Comparison of ENCODE assay signal across 13 mouse cellular contexts in the genomic region with DNA sequence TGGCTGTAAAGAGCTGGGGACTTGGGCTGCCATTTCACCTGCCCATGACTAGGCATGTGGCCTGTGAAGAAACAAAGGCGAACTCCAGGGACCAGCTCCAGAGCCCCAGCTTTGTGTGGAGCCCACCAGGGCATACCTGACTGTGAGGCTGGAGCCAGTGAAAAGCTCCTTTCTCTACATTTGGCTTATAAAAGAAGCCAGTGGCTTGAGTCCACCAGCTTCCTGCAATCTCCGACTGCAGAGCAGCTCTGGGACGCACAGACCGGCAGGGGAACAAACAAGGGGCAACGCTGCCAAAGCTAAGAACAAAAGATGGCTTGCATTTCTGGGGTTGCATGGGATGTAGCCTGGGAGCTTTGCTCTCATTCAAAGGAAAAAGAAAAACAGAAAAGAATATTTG.
DNase-seq lines count a peak whose midpoint lies in the region; ATAC-seq lines count a peak whose summit lies in the region.
"Had no signal": no experiment of that assay in that cellular context is flagged by ENCODE, and none has a peak within 500 bp of the region (broad histone marks: within the 10 kb centered on the region; RNA-seq: fewer than 3 reads in every experiment).

No protein-coding gene starts in this region.

- ATAC-seq in forebrain, embryonic 14.5 days, result no peak
- ATAC-seq in forebrain, embryonic 12.5 days (ENCODE audit: low FRiP score), result no peak
- ATAC-seq in midbrain, embryonic 14.5 days (ENCODE audit: low FRiP score, low TSS enrichment), result no peak
- ATAC-seq in midbrain, embryonic 11.5 days (ENCODE audit: low FRiP score), result no peak

- H3K27ac ChIP-seq in forebrain, embryonic 14.5 days (ENCODE audit: low read depth, low read length), result no peak overlapping the region
- no peak overlapping the region for H3K27ac ChIP-seq in forebrain, embryonic 12.5 days
- no peak overlapping the region for H3K27ac ChIP-seq in midbrain, embryonic 14.5 days (replicated peaks; ENCODE audit: low read depth, low read length)
- H3K27ac ChIP-seq in midbrain, embryonic 11.5 days (ENCODE audit: low read depth, low read length), result no peak overlapping the region
- H3K27ac ChIP-seq: embryonic facial prominence, embryonic 10.5 days had no signal

- peak; percentile 39 for DNase-seq in forebrain, embryonic 14.5 days (ENCODE audit: low spot score)
- DNase-seq in midbrain, embryonic 14.5 days, result peak; percentile 41
- DNase-seq in midbrain, embryonic 11.5 days (ENCODE audit: low spot score, missing footprints), result no peak
- peak; percentile 58 to 77 for DNase-seq in layer of hippocampus, adult 8-10 months (ENCODE audit: low spot score in 2 of 2)
- DNase-seq in right cerebral cortex, postnatal 14 days, result peak; percentile 11
- no peak for DNase-seq in adrenal gland, adult (ENCODE audit: inconsistent age in 2 of 2, low spot score in 1 of 2)
- no peak for DNase-seq in gastrocnemius, adult 18-20 months (ENCODE audit: low spot score)
- DNase-seq: kidney, adult 2 months; lung, postnatal 10 days; thymus, adult 2 months had no signal

- H3K4me2 ChIP-seq in forebrain, embryonic 14.5 days (ENCODE audit: low read length), result no peak overlapping the region
- no peak overlapping the region for H3K4me2 ChIP-seq in forebrain, embryonic 12.5 days
- H3K4me2 ChIP-seq in midbrain, embryonic 14.5 days (ENCODE audit: low read length), result no peak overlapping the region
- no peak overlapping the region for H3K4me2 ChIP-seq in midbrain, embryonic 11.5 days
- H3K4me2 ChIP-seq: liver, embryonic 11.5 days had no signal

- H3K4me3 ChIP-seq in forebrain, embryonic 14.5 days (ENCODE audit: low read depth, low read length), result no peak overlapping the region
- no peak overlapping the region for H3K4me3 ChIP-seq in forebrain, embryonic 12.5 days (replicated peaks)
- H3K4me3 ChIP-seq in midbrain, embryonic 14.5 days (replicated peaks; ENCODE audit: low read depth, low read length), result no peak overlapping the region
- no peak overlapping the region for H3K4me3 ChIP-seq in midbrain, embryonic 11.5 days (ENCODE audit: low read depth, low read length)
- H3K4me3 ChIP-seq: embryonic facial prominence, embryonic 10.5 days had no signal

- 45% methylated on average over 5 of the region's 5 CpGs for WGBS in forebrain, embryonic 14.5 days
- 57% methylated on average over 5 of the region's 5 CpGs for WGBS in forebrain, embryonic 12.5 days
- 38% methylated on average over 5 of the region's 5 CpGs for WGBS in midbrain, embryonic 14.5 days
- WGBS in midbrain, embryonic 11.5 days, result 66% methylated on average over 5 of the region's 5 CpGs

- H3K9ac ChIP-seq in forebrain, embryonic 14.5 days (ENCODE audit: low read length), result no peak overlapping the region
- H3K9ac ChIP-seq in forebrain, embryonic 12.5 days, result no peak overlapping the region
- H3K9ac ChIP-seq in midbrain, embryonic 14.5 days (replicated peaks; ENCODE audit: low read length), result no peak overlapping the region
- H3K9ac ChIP-seq in midbrain, embryonic 11.5 days (ENCODE audit: low read length), result no peak overlapping the region

- no peaks in the 10 kb centered on the region for H3K9me3 ChIP-seq in forebrain, embryonic 14.5 days (replicated peaks; ENCODE audit: control insufficient read depth, low read length)
- H3K9me3 ChIP-seq in forebrain, embryonic 12.5 days, result no peaks in the 10 kb centered on the region
- no peaks in the 10 kb centered on the region for H3K9me3 ChIP-seq in midbrain, embryonic 14.5 days (ENCODE audit: control insufficient read depth, low read length)
- H3K9me3 ChIP-seq in midbrain, embryonic 11.5 days (ENCODE audit: control insufficient read depth, low read length), result no peaks in the 10 kb centered on the region
- H3K9me3 ChIP-seq: embryonic facial prominence, embryonic 10.5 days had no signal

- no peaks in the 10 kb centered on the region for H3K36me3 ChIP-seq in forebrain, embryonic 14.5 days (ENCODE audit: control insufficient read depth, insufficient read depth, low read length)
- H3K36me3 ChIP-seq in forebrain, embryonic 12.5 days (replicated peaks), result no peaks in the 10 kb centered on the region
- no peaks in the 10 kb centered on the region for H3K36me3 ChIP-seq in midbrain, embryonic 14.5 days (ENCODE audit: control insufficient read depth, insufficient read depth, low read length)
- H3K36me3 ChIP-seq in midbrain, embryonic 11.5 days (ENCODE audit: control insufficient read depth, insufficient read depth, low read length), result no peaks in the 10 kb centered on the region
- H3K36me3 ChIP-seq: embryonic facial prominence, embryonic 10.5 days had no signal

- H3K4me1 ChIP-seq in forebrain, embryonic 14.5 days (ENCODE audit: control insufficient read depth, insufficient read depth, low read length), result peaks cover 6% of the 10 kb centered on the region
- H3K4me1 ChIP-seq in forebrain, embryonic 12.5 days, result peaks cover 8% of the 10 kb centered on the region; the same call in 1 of the 2 replicates
- H3K4me1 ChIP-seq in midbrain, embryonic 14.5 days (ENCODE audit: control insufficient read depth, insufficient read depth, low read length), result 0 out of 2 replicates have a peak, but pooled peaks cover 5% of the 10 kb centered on the region
- H3K4me1 ChIP-seq in midbrain, embryonic 11.5 days (ENCODE audit: control insufficient read depth, insufficient read depth, low read length), result no peaks in the 10 kb centered on the region
- H3K4me1 ChIP-seq: embryonic facial prominence, embryonic 10.5 days had no signal

- no peaks in the 10 kb centered on the region for H3K27me3 ChIP-seq in forebrain, embryonic 14.5 days (replicated peaks; ENCODE audit: control insufficient read depth, insufficient read depth, low read length)
- H3K27me3 ChIP-seq in forebrain, embryonic 12.5 days, result no peaks in the 10 kb centered on the region
- H3K27me3 ChIP-seq in midbrain, embryonic 14.5 days (ENCODE audit: control insufficient read depth, insufficient read depth, low read length), result no peaks in the 10 kb centered on the region
- no peaks in the 10 kb centered on the region for H3K27me3 ChIP-seq in midbrain, embryonic 11.5 days (ENCODE audit: control insufficient read depth, insufficient read depth, low read length)

Comparison
In these comparisons a context has a peak if more than half of its experiments do, and no peak if none do; other contexts are left out.
1. DNase-seq: peak in forebrain, embryonic 14.5 days (single experiment), midbrain, embryonic 14.5 days (single experiment), layer of hippocampus, adult 8-10 months (2 of 2) and right cerebral cortex, postnatal 14 days (single experiment); none in midbrain, embryonic 11.5 days (single experiment), adrenal gland, adult (0 of 2) and gastrocnemius, adult 18-20 months (single experiment).